Mouse (Mus musculus): ENCODE results near the gene Rabggtb. TPM values are rescaled to one million over a fixed set of nuclear protein-coding genes. Genes with fewer than 3 reads are reported as not detected.

Rabggtb gene
- polyA plus RNA-seq, 3 experiments from 2014 or later, result 39.3 to 47.9 (median 45.2) TPM

DNA sequence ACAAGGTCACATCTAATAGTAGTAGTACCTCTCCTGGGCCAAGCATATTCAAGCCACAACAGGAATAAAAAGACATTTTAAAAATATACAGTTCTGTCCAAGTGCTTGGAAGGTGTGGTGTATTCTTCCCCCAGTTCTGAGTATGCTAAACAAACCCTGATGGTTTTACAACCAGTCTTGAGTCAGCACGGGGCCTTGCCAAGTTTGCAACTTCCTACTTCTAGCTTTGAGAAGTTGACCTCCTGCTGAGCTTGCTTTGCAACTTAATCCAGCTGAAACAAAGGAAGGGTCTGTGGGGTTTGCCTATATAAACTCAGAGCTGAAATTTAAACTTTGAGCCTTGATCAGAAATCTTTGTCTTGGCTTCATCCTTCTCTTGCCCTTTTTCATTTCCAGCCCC lies 4.4 kb upstream of the Rabggtb start:
- no peak for ATAC-seq

DNA sequence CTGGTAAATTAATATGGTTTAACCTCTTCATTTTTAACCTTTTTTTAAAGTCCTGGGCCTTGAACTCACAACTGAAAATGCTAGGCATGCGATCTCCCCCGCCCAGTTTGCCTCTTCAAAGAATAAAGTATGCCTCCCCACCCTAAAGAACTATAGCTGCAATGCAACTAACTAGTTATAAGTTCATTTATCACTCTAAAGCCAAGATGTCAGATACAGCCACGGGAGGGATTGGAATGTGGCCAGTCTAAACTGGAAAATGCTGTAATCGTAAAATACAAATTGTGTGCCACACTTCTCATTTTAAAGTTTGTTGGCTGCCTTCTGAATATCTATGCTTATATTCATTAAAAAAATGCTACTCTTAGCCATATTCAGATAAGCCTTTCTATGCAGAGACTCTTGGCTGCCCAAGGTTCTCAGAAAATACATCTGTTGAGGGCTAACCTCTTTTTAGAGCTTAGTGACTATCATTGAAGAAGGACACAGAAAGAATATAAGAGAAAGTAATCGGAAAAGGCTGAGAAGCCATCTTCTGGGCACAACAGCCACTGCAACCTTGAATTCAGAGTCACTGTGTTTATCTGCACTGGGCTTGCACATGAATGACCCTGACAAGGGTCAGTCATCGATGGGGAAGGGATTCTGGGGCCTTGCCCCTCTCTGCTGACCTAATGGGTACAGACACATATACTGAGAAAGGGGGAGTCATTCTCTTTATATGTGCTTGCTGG lies 868 bp upstream of the Rabggtb start:
- ATAC-seq, result no peak

DNA sequence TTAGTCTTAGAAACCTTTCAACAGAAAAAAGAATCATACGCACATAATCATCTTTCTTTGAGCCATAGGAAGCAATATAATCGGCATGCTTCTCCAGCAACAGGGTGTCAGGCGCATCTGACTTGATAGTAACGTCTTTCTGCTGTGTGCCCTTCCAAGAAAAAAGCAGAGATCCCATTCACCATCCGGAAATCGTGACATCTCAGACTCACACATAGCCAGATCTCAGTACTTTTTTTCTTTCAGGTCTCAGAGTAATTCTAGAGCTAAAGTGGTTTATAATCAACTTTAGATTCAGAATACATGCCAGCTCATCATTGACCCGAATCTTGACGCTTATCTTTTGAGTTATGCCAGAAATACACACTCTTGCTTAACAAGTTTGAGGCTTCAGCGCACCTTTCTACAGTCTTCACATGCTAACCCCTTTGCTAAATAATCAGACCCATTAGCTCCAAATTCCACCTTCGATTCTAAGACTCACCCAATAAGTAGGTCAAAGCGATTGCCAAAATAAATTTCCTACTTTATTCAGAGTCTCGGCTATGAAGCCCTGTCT lies 848 bp downstream of the Rabggtb start:
- no peak for ATAC-seq

DNA sequence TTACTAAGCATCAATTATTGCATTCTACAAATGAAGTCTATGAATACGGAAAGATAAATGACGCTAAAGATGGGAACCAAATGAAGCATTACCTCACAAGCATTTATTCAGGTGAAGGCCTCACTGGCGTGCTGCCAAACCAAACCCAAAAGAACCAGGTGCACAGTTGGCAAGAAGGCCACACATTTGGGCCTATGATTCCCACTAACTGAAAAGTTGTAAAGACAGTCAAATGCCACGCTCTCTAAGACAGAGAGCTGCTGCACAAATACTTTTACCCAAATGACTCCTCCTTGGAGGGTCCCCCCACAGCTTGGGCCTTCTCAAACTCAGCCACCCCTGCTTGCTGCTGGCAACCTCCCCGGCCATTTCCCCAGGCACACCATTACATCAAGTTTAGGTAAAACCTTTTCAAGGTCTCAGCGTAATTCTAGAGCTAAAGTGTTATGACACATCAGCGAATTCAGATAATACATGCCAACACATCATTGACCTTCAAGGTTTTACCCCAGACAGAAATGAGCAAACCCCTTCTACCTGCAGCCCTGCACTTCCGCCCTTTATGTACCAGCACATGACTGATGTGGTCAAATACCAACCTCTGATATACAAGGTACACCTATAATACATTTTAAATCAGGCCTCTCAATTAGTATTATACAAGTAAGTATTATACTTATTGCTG lies 1.5 kb downstream of the Rabggtb start:
- ATAC-seq, result peak; percentile 6

DNA sequence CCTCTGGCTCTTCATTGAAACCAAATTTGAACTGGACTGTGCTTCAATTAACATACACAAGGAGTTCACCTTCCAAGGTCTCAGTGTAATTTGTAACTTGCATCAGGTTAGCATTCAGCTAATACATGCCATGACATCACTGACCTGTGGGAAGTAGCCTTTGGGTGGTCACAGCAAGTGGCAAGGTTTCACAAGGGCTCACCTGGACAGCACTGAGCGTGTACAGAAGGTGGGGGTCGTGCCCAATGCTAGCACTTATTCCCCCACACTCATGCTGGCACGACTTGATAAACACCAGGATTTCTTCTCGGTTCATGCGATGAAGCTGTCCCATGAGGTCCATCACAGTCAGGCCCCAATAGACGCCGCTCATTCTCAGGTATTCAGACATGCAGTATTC lies 2.3 kb downstream of the Rabggtb start:
- ATAC-seq, result no peak

DNA sequence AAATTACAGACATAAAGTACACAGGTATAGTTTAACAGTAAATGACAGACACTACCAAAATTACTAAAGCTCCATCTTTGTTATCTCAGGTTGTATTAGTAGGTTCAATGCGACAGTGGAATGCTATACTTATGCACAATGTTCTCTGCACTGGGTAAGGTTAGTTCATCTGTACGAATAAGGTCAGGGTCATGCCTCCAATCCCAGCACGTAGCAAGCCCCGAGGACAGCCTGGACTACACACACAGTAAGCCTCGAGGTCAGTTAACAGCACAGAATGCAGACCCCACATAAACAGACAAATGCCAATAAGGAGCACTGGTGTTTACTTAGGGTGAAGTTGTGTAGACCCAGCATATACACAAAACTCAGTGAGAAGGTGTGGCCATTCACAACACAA lies 3.9 kb downstream of the Rabggtb start:
- no peak for ATAC-seq

DNA sequence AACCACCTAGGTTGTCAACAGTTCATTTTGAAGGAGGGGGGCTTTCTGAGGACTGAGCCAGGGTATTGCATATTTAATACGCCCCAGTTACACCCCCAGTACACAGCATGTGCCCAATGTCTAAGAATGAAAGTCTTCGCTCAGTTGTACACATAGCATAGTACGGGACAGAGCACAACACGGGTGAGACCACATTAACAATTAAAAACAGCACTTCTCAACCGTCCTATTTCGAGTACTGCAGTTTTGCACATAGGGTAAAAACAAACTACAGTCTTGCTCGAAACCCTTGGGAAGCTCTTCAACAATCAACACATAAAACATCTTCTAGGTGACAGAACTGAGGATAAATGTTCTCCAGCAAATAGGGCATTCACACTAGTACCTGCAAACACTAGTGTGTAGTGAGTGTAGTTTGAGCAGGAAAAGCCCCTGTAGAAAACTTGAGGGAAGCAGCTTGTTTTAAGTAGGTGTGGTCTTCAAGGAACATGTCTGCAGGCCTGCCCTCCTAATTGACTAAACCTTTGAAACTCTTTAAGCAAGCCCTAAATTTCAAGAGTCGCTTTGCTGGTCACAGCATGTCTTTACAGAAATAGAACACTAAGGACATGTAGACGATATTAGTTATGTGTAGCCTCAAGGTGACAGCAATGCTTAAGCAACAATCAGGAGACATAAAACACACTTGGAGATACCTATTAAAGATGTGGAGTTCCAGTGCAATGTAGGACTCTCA lies 6.5 kb downstream of the Rabggtb start, which contains the start of gene Msh4:
Gene Msh4 (minus strand): TSS at position 3 of the 736 bp plus-strand sequence.
- ATAC-seq, result no peak

DNA sequence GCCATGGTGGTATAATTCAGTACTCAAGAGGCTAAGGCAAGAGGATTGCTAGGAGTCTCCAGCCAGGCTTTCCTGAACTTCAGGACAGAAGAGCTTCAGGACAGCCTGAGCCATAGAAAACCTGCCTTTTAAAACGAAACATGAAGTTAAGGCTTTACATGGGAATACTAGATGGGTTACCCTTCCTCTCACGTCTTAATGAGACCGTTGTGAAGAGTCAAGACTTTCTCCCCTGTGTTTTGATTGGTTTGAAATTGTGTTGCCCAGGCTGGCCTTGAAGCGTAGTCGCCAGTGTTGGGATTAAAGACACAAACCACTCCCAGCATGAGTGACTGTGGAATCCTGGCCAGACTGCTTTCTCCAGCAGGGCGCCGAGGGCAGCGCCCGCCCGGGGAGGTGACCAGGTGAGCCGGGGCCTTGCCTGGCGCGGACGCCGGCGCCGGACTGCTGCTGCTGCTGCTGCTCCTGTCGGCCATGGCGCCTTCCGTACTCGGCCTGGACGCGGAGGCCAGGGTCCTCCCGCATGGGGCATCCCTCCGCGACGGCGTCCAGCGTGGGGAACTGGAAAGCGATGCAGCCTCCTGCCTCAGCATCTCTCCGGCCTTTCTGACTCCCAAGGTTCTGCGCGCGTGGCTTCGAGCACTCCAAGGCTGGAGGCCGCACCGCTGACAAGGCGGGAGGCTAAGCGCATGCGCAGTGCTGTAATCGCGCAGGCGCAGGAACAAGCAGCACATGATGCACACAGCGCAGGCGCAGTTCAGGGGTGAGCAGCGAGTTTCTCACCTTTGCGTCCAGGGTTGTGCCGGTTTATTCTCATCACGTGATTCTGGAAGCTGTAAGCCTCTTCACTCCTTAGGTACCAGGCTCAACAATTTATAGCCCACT lies 7.3 kb downstream of the Rabggtb start:
- ATAC-seq, result no peak

DNA sequence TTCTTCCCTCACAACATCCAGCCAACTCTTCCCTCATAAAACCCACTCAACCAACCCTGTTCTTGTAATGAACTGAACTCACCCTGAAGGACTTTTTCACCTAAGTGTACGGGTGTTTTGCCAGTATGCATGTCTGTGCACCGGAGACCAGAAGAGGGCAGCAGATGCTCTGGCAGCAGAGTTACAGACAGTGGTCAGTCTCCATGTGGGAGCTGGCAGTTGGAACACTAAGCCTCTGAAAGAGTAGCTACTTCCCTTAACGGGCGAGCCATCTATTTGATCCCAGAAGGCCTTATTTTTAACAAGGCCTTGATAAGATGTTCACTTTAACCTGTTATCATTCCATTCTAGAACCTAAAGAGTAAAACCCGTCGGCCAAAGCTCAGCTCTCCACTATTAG lies 8.2 kb downstream of the Rabggtb start:
- peak; percentile 25 for ATAC-seq

DNA sequence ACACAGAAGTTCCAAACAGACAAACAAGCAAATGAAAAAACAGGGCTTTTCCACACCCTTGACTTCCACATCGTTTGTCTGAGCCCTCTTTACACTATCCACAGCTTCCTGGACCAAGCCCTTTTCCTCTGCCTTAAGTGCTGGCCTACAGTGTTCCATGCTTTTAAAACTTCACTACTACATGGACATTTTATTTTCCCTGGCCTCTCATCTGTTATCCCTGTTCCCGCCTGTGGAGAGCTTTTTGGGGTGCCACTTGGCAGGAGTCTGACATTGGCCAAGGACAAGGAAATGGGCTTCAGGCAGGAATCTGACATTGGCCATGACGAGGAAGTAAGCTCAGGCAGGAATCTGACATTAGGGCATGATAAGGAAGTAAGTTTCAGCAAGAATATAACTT lies 10.2 kb downstream of the Rabggtb start:
- ATAC-seq, result no peak

DNA sequence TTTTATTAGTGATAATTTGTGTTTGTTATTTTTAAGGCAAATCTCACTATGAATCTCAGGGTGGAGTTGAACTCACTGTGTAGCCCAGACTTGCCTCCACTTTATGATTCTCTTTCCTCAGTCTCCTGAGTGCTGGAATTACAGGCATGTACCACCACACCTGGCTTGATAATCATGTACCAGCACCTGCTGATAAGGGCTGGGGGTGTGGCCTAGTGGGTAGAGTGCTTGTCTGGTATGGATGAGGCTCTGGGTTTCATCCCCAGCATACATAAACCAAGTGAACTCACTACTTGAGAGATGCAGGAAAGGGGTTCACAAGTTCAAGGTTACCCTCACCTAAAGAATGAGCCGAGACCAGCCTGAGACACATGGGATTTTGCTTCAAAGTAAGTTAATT lies 10.9 kb downstream of the Rabggtb start:
- no peak for ATAC-seq

DNA sequence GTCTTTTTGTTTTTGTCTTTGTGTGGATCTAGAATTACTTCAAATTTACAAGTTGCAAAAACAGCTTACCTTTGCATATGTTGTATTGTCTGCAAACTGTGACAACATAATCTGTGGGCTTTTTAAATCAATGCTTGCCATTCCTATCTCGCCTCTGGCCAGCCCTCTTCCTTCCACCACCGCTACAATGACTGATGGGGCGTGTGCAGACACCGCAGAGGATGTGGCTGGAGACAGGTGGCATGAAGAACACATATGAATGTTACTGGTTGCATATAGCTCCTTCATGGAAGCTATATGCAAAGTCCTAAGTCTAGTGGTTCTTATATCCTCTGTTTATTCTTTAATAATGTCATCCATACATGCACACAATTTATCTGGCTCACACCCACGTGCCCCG lies 15.6 kb downstream of the Rabggtb start:
- ATAC-seq, result no peak

DNA sequence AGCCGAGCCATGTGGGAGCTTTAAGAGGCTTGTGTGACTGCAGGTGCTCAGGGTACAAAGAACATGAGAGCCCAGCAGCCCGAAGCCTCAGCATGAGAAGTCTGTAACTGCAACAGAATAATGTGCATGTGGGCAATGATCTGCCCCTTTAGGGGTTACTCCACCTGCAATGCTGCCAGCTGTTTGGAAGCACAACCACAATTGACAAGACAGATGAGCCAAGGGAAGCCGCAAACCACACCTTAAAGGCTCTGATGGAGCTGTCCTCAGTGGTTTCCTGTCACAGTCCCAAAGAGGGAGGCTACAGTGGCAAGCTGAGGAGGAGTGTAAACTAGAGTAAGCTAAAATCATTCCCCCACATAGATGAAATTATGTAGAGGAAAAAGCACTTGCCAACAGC lies 17.4 kb downstream of the Rabggtb start:
- no peak for ATAC-seq

DNA sequence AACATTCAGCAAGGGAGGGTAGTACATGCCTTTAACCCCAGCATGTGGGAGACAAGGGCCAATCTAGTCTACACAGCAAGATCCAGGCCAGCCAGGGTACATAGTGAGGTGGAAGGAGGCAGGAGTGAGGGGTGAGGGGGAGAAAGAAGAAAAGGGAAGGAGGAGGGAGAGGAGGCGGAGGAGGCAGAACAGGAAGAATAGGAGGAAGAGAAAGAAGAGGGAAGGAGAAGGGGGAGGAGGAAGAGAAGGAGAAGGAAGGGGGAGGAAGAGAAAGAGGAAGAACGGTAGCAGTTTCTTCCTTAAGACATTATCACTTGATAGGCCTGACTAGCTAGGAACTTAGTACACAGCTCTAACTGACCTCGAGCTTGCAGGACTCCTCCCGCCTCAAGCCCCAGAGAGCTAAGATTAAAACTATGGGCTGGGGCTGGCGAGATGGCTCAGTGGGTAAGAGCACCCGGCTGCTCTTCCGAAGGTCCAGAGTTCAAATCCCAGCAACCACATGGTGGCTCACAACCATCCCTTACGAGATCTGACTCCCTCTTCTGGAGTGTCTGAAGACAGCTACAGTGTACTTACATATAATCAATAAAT lies 23.5 kb downstream of the Rabggtb start:
- no peak for ATAC-seq

DNA sequence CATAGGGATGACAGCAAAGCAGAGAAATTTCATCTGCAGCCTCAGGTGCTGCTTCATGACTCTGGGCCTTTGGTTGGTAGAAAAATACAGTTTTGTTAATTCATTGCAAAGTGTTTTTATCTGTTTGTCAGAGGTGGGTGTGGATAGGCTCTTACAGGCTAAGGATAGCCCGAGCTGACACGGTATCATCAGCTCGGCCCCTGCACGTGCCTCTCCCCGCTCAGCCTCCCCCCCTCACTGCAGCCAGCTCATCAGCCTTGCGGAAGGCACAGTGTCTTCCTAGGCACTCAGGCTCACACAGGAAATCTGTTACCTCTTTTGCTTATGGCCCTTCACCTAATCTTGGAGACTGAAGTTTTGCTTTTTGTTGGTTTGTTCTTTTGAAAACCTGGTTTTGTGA lies 24.7 kb downstream of the Rabggtb start:
- ATAC-seq, result no peak

DNA sequence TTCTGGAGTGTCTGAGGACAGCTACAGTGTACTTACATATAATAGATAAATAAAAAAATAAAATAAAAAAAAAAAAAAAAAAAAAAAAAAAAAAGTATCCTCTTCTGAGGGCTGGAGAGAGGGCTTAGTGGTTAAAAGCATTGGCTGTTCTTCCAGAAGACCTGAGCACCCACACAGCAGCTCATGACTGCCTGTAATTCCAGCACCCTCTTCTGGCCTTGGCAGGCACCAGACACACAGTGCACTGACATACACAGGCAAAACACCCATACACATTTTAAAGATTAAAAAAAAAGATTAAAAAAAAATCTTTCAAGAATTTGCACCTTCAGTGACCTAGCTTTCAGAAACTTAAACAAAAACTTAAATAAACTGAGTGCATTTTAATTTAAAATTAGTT lies 26.5 kb downstream of the Rabggtb start:
- no peak for ATAC-seq

DNA sequence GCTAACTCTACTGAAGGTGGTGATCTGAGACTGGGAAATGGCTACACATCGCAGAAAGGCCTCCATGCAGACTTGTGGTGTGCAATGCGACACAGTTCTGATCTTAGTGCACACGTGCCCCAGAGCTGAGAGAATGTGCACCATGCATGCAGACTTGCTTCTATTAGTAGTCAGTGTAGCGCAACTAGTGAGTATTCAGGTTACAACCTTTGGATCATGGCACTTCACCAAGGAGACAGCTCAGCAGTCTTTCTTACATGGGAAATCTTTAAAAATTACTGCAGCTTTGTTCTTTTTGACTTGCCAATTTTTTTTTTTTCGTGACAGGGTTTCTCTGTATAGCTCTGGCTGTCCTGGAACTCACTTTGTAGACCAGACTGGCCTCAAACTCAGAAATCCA lies 41.4 kb downstream of the Rabggtb start:
- no peak for ATAC-seq

DNA sequence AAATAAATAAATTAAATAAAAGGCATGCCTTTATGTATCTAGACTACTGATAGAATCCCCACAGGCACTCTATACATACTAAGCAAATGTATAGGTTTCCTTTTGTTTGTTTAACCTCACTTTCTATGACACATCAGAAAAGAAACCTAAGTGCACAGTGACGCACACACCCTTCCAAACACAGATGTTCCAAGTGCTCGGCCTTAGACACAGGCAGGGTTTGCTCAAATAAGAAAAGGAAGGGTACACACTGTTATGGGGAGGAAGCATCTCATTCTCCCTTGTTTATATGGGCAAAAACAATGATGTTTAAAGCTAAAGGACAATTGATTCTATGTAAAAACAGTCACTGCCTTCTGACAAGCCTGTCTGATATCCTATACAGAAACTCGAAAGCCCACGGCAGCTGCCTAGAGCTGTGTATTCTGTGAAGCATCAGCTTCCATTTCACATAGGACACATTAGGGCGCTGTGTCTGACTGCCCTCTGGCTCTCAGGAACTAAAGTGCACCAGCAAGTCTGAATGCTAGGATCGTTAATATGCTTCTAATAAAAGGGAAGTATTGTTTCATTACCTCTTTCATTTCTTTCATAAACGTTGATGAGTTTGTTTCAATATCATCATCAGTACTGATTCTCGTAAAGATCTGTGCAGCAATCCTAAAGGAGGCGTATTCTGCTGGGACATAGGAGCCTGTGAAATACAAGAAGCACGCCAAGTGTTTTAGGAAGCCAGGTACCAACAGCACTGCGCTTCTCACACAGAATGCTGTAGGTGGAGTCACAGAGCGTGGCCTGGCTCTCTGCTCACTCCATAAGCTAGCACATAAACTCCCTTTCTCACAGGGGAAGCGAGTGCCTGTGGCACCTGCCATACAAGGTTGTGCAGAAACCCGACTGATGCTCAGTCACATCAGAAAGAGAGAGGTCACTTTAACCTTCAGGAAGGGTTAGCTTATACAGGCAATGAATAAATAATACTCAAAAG lies 45.4 kb downstream of the Rabggtb start:
- no peak for ATAC-seq

DNA sequence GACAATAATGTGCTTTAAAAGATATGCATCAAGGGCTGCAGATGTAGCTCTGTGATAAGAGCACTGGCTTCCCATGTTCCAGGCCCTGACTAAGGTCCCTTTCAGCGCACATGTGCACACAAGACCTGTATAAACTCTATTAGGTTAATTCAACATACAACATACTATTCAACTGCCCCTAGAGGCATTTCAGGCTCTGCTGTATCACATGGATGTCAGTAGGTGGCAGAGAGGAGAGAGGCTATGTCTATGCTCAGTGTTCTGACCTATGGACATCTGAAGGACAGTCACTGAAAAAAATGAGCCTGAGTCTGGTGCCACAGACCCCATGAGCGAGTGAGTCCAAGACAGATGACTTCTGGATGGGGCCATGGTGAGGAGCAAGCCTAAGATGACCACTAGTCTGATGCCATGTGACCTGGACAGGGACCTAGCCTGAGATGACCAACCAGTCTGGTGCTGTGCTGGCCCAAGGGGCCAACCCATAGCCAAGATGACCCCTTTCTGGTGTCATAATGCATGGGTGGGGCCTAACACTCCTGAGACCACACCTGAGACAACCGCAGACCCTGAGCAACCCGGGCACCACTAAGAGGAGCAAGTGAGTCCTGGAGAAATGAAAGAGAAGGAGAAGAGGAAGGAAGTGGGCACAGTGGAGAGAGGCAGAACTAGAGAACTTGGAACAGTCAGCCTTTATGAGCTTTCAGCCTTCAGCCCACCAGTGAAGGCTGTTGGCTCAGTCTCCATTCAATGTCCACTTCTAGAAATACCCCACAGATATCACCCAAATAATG lies 48.0 kb downstream of the Rabggtb start:
- ATAC-seq, result no peak

DNA sequence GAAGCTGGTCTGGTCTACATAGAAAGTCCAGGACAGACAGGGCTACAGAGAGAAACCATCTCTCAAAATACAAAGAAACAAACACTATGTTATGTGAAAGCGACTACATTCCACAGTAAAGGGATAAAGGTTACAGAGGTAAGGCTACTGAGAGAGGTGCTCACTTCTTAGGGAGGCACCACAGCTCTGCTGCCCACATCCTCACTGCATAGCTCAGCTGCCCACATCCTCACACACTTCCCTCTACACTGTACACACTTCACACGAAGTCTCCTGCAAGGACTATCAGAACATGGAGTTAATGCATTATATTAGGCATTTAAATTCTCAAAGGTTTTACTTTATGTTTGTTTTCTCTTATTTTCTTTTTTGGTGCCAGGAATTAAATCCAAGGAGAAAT lies 49.0 kb downstream of the Rabggtb start:
- no peak for ATAC-seq
